ENCODE assay signal across 9 mouse cellular contexts in genomic region chr11:118133133-118133751, GRCm38 (mm10). TPM values are rescaled to one million over a fixed set of nuclear protein-coding genes. Genes with fewer than 3 reads are reported as not detected.
DNase-seq lines count a peak whose midpoint lies in the region; ATAC-seq and TF ChIP-seq lines count a peak whose summit lies in the region.
"Had no signal": no experiment of that assay in that cellular context is flagged by ENCODE, and none has a peak within 500 bp of the region (broad histone marks: within the 10 kb centered on the region; RNA-seq: fewer than 3 reads in every experiment).

No protein-coding gene starts in this region.

- ATAC-seq in forebrain, embryonic 16.5 days, result peak; percentile 6; the same call in 1 of the 2 replicates
- 0 out of 2 replicates have a peak, but pooled peaks have one; percentile 42 for ATAC-seq in midbrain, embryonic 15.5 days (replicated peaks)

- DNase-seq in layer of hippocampus, adult 2 months (ENCODE audit: low spot score in 2 of 2), result peak in 1 of 2 experiments; percentile 10
- DNase-seq in layer of hippocampus, adult 9-10 months (ENCODE audit: low spot score), result no peak
- peak; percentile 64 for DNase-seq in embryo, embryonic 10 days (ENCODE audit: low spot score)
- no peak for DNase-seq in adrenal gland, postnatal 14 days
- no peak for DNase-seq in left cerebral cortex, postnatal 4 days

- WGBS in forebrain, embryonic 16.5 days, result 45% methylated on average over 9 of the region's 9 CpGs
- 53% methylated on average over 9 of the region's 9 CpGs for WGBS in midbrain, embryonic 15.5 days

- peaks cover 6% of the 10 kb centered on the region; the same call in 1 of the 2 replicates for H3K4me1 ChIP-seq in forebrain, embryonic 16.5 days (replicated peaks; ENCODE audit: control insufficient read depth, insufficient read depth, low read length)
- 0 out of 2 replicates have a peak, but pooled peaks cover 12% of the 10 kb centered on the region for H3K4me1 ChIP-seq in midbrain, embryonic 15.5 days

- no peak overlapping the region for H3K4me3 ChIP-seq in layer of hippocampus, adult 2 months
- no peak overlapping the region for H3K4me3 ChIP-seq in forebrain, embryonic 16.5 days (replicated peaks; ENCODE audit: low read length)
- no peak overlapping the region for H3K4me3 ChIP-seq in midbrain, embryonic 15.5 days
- H3K4me3 ChIP-seq: embryonic facial prominence, embryonic 13.5 days; megakaryocyte, embryonic 14.5 days had no signal

- H3K36me3 ChIP-seq in forebrain, embryonic 16.5 days (ENCODE audit: control insufficient read depth, insufficient read depth), result no peaks in the 10 kb centered on the region
- H3K36me3 ChIP-seq in midbrain, embryonic 15.5 days (replicated peaks), result no peaks in the 10 kb centered on the region
- H3K36me3 ChIP-seq: embryonic facial prominence, embryonic 13.5 days had no signal

- H3K9me3 ChIP-seq in forebrain, embryonic 16.5 days (ENCODE audit: control insufficient read depth, low read length), result no peaks in the 10 kb centered on the region
- H3K9me3 ChIP-seq in midbrain, embryonic 15.5 days, result no peaks in the 10 kb centered on the region
- H3K9me3 ChIP-seq: embryonic facial prominence, embryonic 13.5 days had no signal

- no peaks in the 10 kb centered on the region for H3K27me3 ChIP-seq in forebrain, embryonic 16.5 days (replicated peaks; ENCODE audit: control insufficient read depth, insufficient read depth, low read length)
- no peaks in the 10 kb centered on the region for H3K27me3 ChIP-seq in midbrain, embryonic 15.5 days (replicated peaks)
- H3K27me3 ChIP-seq: embryonic facial prominence, embryonic 13.5 days had no signal

- intact Hi-C loops in left cerebral cortex, postnatal 4 days (cut with DNase I), result no loop called here

- no peak for TF ChIP-seq CTCF in layer of hippocampus, adult 2 months (conservative IDR thresholded peaks at IDR 0.05)

- no peak overlapping the region for H3K4me2 ChIP-seq in forebrain, embryonic 16.5 days (ENCODE audit: low read length)
- no peak overlapping the region for H3K4me2 ChIP-seq in midbrain, embryonic 15.5 days
- H3K4me2 ChIP-seq: embryonic facial prominence, embryonic 13.5 days had no signal

- H3K9ac ChIP-seq in forebrain, embryonic 16.5 days (replicated peaks; ENCODE audit: low read depth, low read length), result no peak overlapping the region
- H3K9ac ChIP-seq in midbrain, embryonic 15.5 days, result no peak overlapping the region
- H3K9ac ChIP-seq: embryonic facial prominence, embryonic 13.5 days had no signal

- H3K27ac ChIP-seq in layer of hippocampus, adult 2 months, result peak overlapping the region; percentile 25; the same call in 1 of the 2 replicates
- peak overlapping the region; percentile 41; the same call in 1 of the 2 replicates for H3K27ac ChIP-seq in forebrain, embryonic 16.5 days (ENCODE audit: low read length)
- peak overlapping the region; percentile 56; the same call in 1 of the 2 replicates for H3K27ac ChIP-seq in midbrain, embryonic 15.5 days
- H3K27ac ChIP-seq: embryonic facial prominence, embryonic 13.5 days had no signal

RNA-seq across cellular contexts. Expression of gene Dnah17, which starts 2.8 kb away (rescaled TPM):
- total RNA-seq in layer of hippocampus, adult 2 months (2021), result under 1 TPM; 0.07 to 0.15 TPM
- polyA plus RNA-seq in forebrain, embryonic 16.5 days (2015; fragmentation: Nextera tagmentation; extraction: Ambion mirVana), result 0.22 and 0.37 TPM in 2 replicates
- polyA plus RNA-seq in midbrain, embryonic 15.5 days (2015; fragmentation: Nextera tagmentation; extraction: Ambion mirVana), result 0.23 and 0.34 TPM in 2 replicates
- total RNA-seq in adrenal gland, postnatal 14 days (2021), result 0.08 and 0.15 TPM in 2 replicates
- under 1 TPM; 0.24 to 0.52 TPM for total RNA-seq in left cerebral cortex, postnatal 4 days (2021)
